Mouse (Mus musculus): ENCODE data around the gene Ctnna2.

DNA sequence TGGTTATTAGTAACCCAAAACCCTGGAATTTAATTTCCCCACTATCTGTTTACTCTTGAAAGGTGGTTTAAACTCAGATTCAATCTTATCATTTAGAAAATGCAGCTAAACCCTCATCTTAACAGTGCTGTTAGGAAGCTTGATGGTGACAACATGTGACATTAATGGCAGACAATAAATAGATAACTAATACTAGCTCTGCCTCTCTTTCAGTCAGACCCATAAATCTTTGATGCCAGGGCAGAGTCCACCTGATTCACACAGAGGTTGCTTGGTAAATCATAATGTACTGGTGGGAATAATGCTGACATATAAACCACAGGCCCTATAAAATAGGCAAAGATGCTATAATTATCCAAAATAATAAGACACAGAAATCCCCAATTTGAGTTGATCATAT, 398.6 kb downstream of the Ctnna2 start:
- TF ChIP-seq MAX (IDR thresholded peaks at IDR 0.05; ENCODE audit: low read depth), result no peak
- TF ChIP-seq POLR2A (IDR thresholded peaks at IDR 0.05; ENCODE audit: insufficient read length, low read depth), result no peak
- TF ChIP-seq POLR2AphosphoS2 (IDR thresholded peaks at IDR 0.05; ENCODE audit: insufficient read length, low read depth), result no peak
- no peak for TF ChIP-seq E2F4 (IDR thresholded peaks at IDR 0.05; ENCODE audit: insufficient read depth)
- no peak for TF ChIP-seq MYOG (IDR thresholded peaks at IDR 0.05; ENCODE audit: control insufficient read depth in 1 of 3, insufficient read depth in 1 of 3, insufficient read length in 2 of 3, low read depth in 2 of 3)
- TF ChIP-seq CEBPB (IDR thresholded peaks at IDR 0.05; ENCODE audit: insufficient read depth, poor library complexity, severe bottlenecking), result no peak
- TF ChIP-seq TCF3 (IDR thresholded peaks at IDR 0.05; ENCODE audit: insufficient read length, low read depth), result no peak
- no peak for TF ChIP-seq TCF12 (IDR thresholded peaks at IDR 0.05; ENCODE audit: insufficient read depth, poor library complexity, severe bottlenecking)
- TF ChIP-seq SRF (IDR thresholded peaks at IDR 0.05; ENCODE audit: control insufficient read depth, insufficient read length, low read depth), result no peak
- no peak for TF ChIP-seq USF1 (IDR thresholded peaks at IDR 0.05; ENCODE audit: low read depth)
